Comparison of ENCODE assay signal across 8 mouse cellular contexts in genomic region chr12:73449911-73450520, GRCm38 (mm10).
DNase-seq lines count a peak whose midpoint lies in the region; ATAC-seq and TF ChIP-seq lines count a peak whose summit lies in the region.

No protein-coding gene starts in this region.

- no peak overlapping the region for H3K4me3 ChIP-seq in thymus, adult 2 months (ENCODE audit: control insufficient read depth, insufficient read depth, low read length)

- DNase-seq in cerebellum, postnatal 10 days, result peak; percentile 56 to 58
- no peak for DNase-seq in cerebellum, adult 11-12 months
- DNase-seq in kidney, postnatal 36 days, result peak; percentile 30 to 73
- DNase-seq in kidney, adult 8-10 months, result no peak
- no peak for DNase-seq in Patski (ENCODE audit: low read depth, low spot score)
- DNase-seq in induced T-regulatory cell, adult 2 months (ENCODE audit: low read depth), result peak; percentile 49
- peak; percentile 61 for DNase-seq in thymus, adult 2 months
- no peak for DNase-seq in layer of hippocampus, adult 9-11 months

- H3K27me3 ChIP-seq in Patski, result no peaks in the 10 kb centered on the region
- H3K27me3 ChIP-seq in thymus, adult 2 months (ENCODE audit: control insufficient read depth, insufficient read depth, low read length), result no peaks in the 10 kb centered on the region

- in situ Hi-C loops in Patski (cut with MboI; ENCODE audit: low pct_unique_long_range_greater_than_20kb), result loop anchor here (5.0 kb wide), 1 partner anchor 428 kb away; no protein-coding TSS in a partner anchor

- peak; percentile 79 for TF ChIP-seq CTCF in Patski (IDR thresholded peaks at IDR 0.05)
- TF ChIP-seq CTCF in thymus, adult 2 months (IDR thresholded peaks at IDR 0.05; ENCODE audit: borderline replicate concordance, control insufficient read depth, extremely low read depth, insufficient read depth, low read length, poor library complexity), result peak; percentile 43; the same call in 1 of the 2 replicates

- POLR2A ChIA-PET in Patski (lab: Charles Lee), result interaction anchor here (0.6 to 1.6 kb wide), 3 partner anchors 29 to 405 kb away, joined by 3 read pairs; no protein-coding TSS in a partner anchor

- no peak overlapping the region for H3K27ac ChIP-seq in thymus, adult 2 months (ENCODE audit: control insufficient read depth, insufficient read depth, low read length)

- WGBS in thymus, adult 2 months, result 63% methylated on average over 9 of the region's 9 CpGs

- H3K4me1 ChIP-seq in thymus, adult 2 months (replicated peaks; ENCODE audit: control insufficient read depth, insufficient read depth, low read length), result peaks cover 15% of the 10 kb centered on the region

- H3K36me3 ChIP-seq in thymus, adult 2 months (ENCODE audit: control insufficient read depth, insufficient read depth, low read length), result no peaks in the 10 kb centered on the region

- no peak for ATAC-seq in Patski

- CTCF ChIA-PET in Patski (lab: Charles Lee), result interaction anchor here (0.7 to 2.0 kb wide), 6 partner anchors 12 to 429 kb away, joined by 3 to 8 read pairs (median 4); no protein-coding TSS in a partner anchor

- TF ChIP-seq POLR2A in thymus, adult 2 months (IDR thresholded peaks at IDR 0.05; ENCODE audit: control insufficient read depth, extremely low read depth, insufficient read depth, low read length, poor library complexity), result no peak

Comparison
In these comparisons a context has a peak if more than half of its experiments do, and no peak if none do; other contexts are left out.
1. DNase-seq: peak in cerebellum, postnatal 10 days (2 of 2), kidney, postnatal 36 days (2 of 2), induced T-regulatory cell, adult 2 months (single experiment) and thymus, adult 2 months (single experiment); none in cerebellum, adult 11-12 months (single experiment), kidney, adult 8-10 months (0 of 2), Patski (single experiment) and layer of hippocampus, adult 9-11 months (single experiment).